Mouse (Mus musculus) MEL (cell line): ENCODE measurements around the gene H2-Ob. TPM values are rescaled to one million over a fixed set of nuclear protein-coding genes. Genes with fewer than 3 reads are reported as not detected.

Experiments
- DNase-seq: peaks from one replicate; pipeline ENCODE4 v3.0.0; 2011; ENCODE audit warnings: low read depth, low spot score
- H3K27ac ChIP-seq: 2 replicates; pipeline ENCODE4 v1.5.1; 2012; ENCODE audit warnings: low read depth, mild to moderate bottlenecking, control low read depth, low read length, moderate library complexity; ENCODE audit not compliant: control insufficient read depth
- H3K27me3 ChIP-seq, 2 experiments: fragments of 150-350 bp in 1 of 2; sonication (generic) in 1 of 2; 2 replicates each; pipeline ENCODE4 v1.6.1; 2012; ENCODE audit warnings: low read length in 2 of 2, mild to moderate bottlenecking in 2 of 2, improper control_type of control experiment in 1 of 2, moderate library complexity in 1 of 2; ENCODE audit not compliant: insufficient read depth in 2 of 2, control insufficient read depth in 1 of 2
- H3K36me3 ChIP-seq, 2 experiments: 2 replicates each; pipeline ENCODE4 v1.6.1; 2012 to 2014; ENCODE audit warnings: low read length in 2 of 2, improper control_type of control experiment in 1 of 2, inconsistent platforms in 1 of 2, mild to moderate bottlenecking in 1 of 2; ENCODE audit not compliant: insufficient read depth in 2 of 2, control insufficient read depth in 1 of 2
- H3K4me1 ChIP-seq, 2 experiments: fragments of 150-350 bp in 1 of 2; sonication (generic) in 1 of 2; 2 replicates each; pipeline ENCODE4 v1.6.1; 2012; ENCODE audit warnings: low read length in 2 of 2, improper control_type of control experiment in 1 of 2, mild to moderate bottlenecking in 1 of 2; ENCODE audit not compliant: insufficient read depth in 2 of 2, control insufficient read depth in 1 of 2
- H3K4me3 ChIP-seq, 2 experiments: fragments of 150-350 bp in 1 of 2; sonication (generic) in 1 of 2; 2 replicates each; pipeline ENCODE4 v1.5.1; 2012; ENCODE audit warnings: low read depth in 2 of 2, low read length in 2 of 2, mild to moderate bottlenecking in 2 of 2, moderate library complexity in 2 of 2, control low read depth in 1 of 2, improper control_type of control experiment in 1 of 2; ENCODE audit not compliant: control insufficient read depth in 1 of 2, insufficient read depth in 1 of 2
- H3K79me2 ChIP-seq: 2 replicates; pipeline ENCODE4 v1.6.1; 2012; ENCODE audit warnings: mild to moderate bottlenecking, low read length, moderate library complexity; ENCODE audit not compliant: control insufficient read depth, poor library complexity, insufficient read depth
- H3K9ac ChIP-seq: 2 replicates; pipeline ENCODE4 v1.6.1; 2012; ENCODE audit warnings: low read depth, mild to moderate bottlenecking, control low read depth, low read length, moderate library complexity; ENCODE audit not compliant: control insufficient read depth, poor library complexity, severe bottlenecking
- H3K9me3 ChIP-seq: fragments of 150-350 bp; sonication (generic); replicated peaks from 2 replicates; pipeline ENCODE4 v1.6.1; 2012; ENCODE audit warnings: mild to moderate bottlenecking, low read length, improper control_type of control experiment, moderate library complexity; ENCODE audit not compliant: insufficient read depth
- CHD2 ChIP-seq: IDR thresholded peaks from 2 replicates; pipeline ENCODE4 v1.6.1; 2011; ENCODE audit warnings: low read length, improper control_type of control experiment
- ELF1 ChIP-seq: IDR thresholded peaks from 2 replicates; pipeline ENCODE4 v1.6.1; 2014; ENCODE audit warnings: low read depth, mild to moderate bottlenecking, inconsistent platforms, low read length, improper control_type of control experiment, moderate library complexity
- EP300 ChIP-seq, 2 experiments: IDR thresholded peaks; 2 replicates each; pipeline ENCODE4 v1.6.1; 2011; ENCODE audit warnings: improper control_type of control experiment in 2 of 2, low read length in 2 of 2, low read depth in 1 of 2, mild to moderate bottlenecking in 1 of 2
- GATA1 ChIP-seq: IDR thresholded peaks from 2 replicates; pipeline ENCODE4 v1.6.1; 2011; ENCODE audit warnings: low read depth, low read length, improper control_type of control experiment
- MAFK ChIP-seq: IDR thresholded peaks from 2 replicates; pipeline ENCODE4 v1.6.1; 2011; ENCODE audit warnings: low read depth, mild to moderate bottlenecking, low read length, improper control_type of control experiment, borderline replicate concordance
- MYC ChIP-seq: IDR thresholded peaks from 2 replicates; pipeline ENCODE4 v1.6.1; 2011; ENCODE audit warnings: low read depth, mild to moderate bottlenecking, low read length, improper control_type of control experiment, moderate library complexity
- POLR2A ChIP-seq, 2 experiments: IDR thresholded peaks; 2 replicates each; pipeline ENCODE4 v1.6.1; 2011 to 2012; ENCODE audit warnings: low read length in 2 of 2, mild to moderate bottlenecking in 2 of 2, control low read depth in 1 of 2, improper control_type of control experiment in 1 of 2, low read depth in 1 of 2, moderate library complexity in 1 of 2; ENCODE audit not compliant: control insufficient read depth in 1 of 2, insufficient read depth in 1 of 2, poor library complexity in 1 of 2
- POLR2AphosphoS2 ChIP-seq: IDR thresholded peaks from 2 replicates; pipeline ENCODE4 v1.6.1; 2011; ENCODE audit warnings: low read length, improper control_type of control experiment
- RCOR1 ChIP-seq: IDR thresholded peaks from 2 replicates; pipeline ENCODE4 v1.6.1; 2012; ENCODE audit warnings: low read depth, mild to moderate bottlenecking, inconsistent platforms, low read length, improper control_type of control experiment
- TAL1 ChIP-seq: IDR thresholded peaks from 2 replicates; pipeline ENCODE4 v1.6.1; 2012; ENCODE audit warnings: mild to moderate bottlenecking, inconsistent platforms, low read length, moderate library complexity, mixed read lengths
- TBP ChIP-seq: IDR thresholded peaks from 2 replicates; pipeline ENCODE4 v1.8.0; 2011; ENCODE audit warnings: low read depth, low read length, improper control_type of control experiment
- TCF12 ChIP-seq: IDR thresholded peaks from 2 replicates; pipeline ENCODE4 v1.6.1; 2014; ENCODE audit warnings: low read depth, mild to moderate bottlenecking, inconsistent platforms, low read length, improper control_type of control experiment, moderate library complexity
- ZC3H11A ChIP-seq: IDR thresholded peaks from 2 replicates; pipeline ENCODE4 v1.6.1; 2012; ENCODE audit warnings: low read depth, mild to moderate bottlenecking, inconsistent platforms, low read length, improper control_type of control experiment
- ZKSCAN1 ChIP-seq: IDR thresholded peaks from 2 replicates; pipeline ENCODE4 v1.6.1; 2012; ENCODE audit warnings: low read depth, mild to moderate bottlenecking, inconsistent platforms, low read length, improper control_type of control experiment, moderate library complexity
- polyA plus RNA-seq, 2 experiments: library from polyadenylated mRNA; stranded (reverse) in 1 of 2; unstranded in 1 of 2; fragments of >175 nt in 1 of 2; fragments of >200 nt in 1 of 2; gene quantifications; 2 replicates each; pipeline versions ENCODE4 v1.2.1 to v1.2.4; 2012; ENCODE audit warnings: low replicate concordance in 2 of 2, low read depth in 1 of 2; ENCODE audit not compliant: insufficient read length in 2 of 2, insufficient read depth in 1 of 2, missing spikeins in 1 of 2
- total RNA-seq: library from RNA; depleted of rRNA; stranded (reverse); fragments of 300-350 nt; gene quantifications from 2 replicates; pipeline ENCODE4 v1.2.3, GENCODE M21; 2012

H2-Ob gene
- total and polyA plus RNA-seq, 3 experiments = 0.81 to 2.0 TPM; not detected in 1

GRCm38 (mm10) chr17:34256501-34256900 is 17.8 kb downstream of the H2-Ob start:
- peaks cover 8% of the 10 kb centered on the region in 2 experiments for H3K27me3 ChIP-seq
- H3K9me3 ChIP-seq = no peaks in the 10 kb centered on the region
- H3K4me1 ChIP-seq = 0 out of 4 replicates have a peak, but pooled peaks cover 0 to 2% of the 10 kb centered on the region in 2 experiments
- TF ChIP-seq ZKSCAN1 (no peak), ZC3H11A (no peak), MAFK (no peak), GATA1 (no peak)
- no peak overlapping the region for H3K4me3 ChIP-seq
- no peaks in the 10 kb centered on the region for H3K36me3 ChIP-seq
- no peak for DNase-seq
- no peaks in the 10 kb centered on the region for H3K79me2 ChIP-seq
- no peak overlapping the region for H3K27ac ChIP-seq
- no peak overlapping the region for H3K9ac ChIP-seq

- Histone ChIP-seq H3K27me3 (peaks cover 5 to 8% of the 10 kb centered on the region in 2 experiments), H3K79me2 (no peaks in the 10 kb centered on the region), H3K4me1 (0 out of 4 replicates have a peak, but pooled peaks cover 0 to 2% of the 10 kb centered on the region in 2 experiments), H3K27ac (no peak within 1 kb of the TSS), H3K4me3 (no peak within 1 kb of the TSS), H3K9ac (no peak within 1 kb of the TSS), H3K36me3 (no peaks in the 10 kb centered on the region), H3K9me3 (no peaks in the 10 kb centered on the region)
- TF ChIP-seq TBP = no peak
- TF ChIP-seq ZKSCAN1 = 0 out of 2 replicates have a peak, but pooled peaks have one; percentile 32
- peak; percentile 96 for TF ChIP-seq CHD2
- peak; percentile 83 for DNase-seq
Measured at GRCm38 (mm10) chr17:34257594-34258375, 19.1 kb downstream of the H2-Ob start, which contains the start of gene H2-Ab1. Gene H2-Ab1 (plus strand): TSS chr17:34257689.

GRCm38 (mm10) chr17:34260551-34260950 is 21.8 kb downstream of the H2-Ob start:
- Histone ChIP-seq H3K9me3 (no peaks in the 10 kb centered on the region), H3K4me3 (no peak overlapping the region), H3K79me2 (no peaks in the 10 kb centered on the region), H3K27me3 (peaks cover 0 to 3% of the 10 kb centered on the region in 2 experiments; a peak in 1 of 4 replicates), H3K27ac (no peak overlapping the region), H3K4me1 (0 out of 4 replicates have a peak, but pooled peaks cover 0 to 2% of the 10 kb centered on the region in 2 experiments), H3K36me3 (no peaks in the 10 kb centered on the region), H3K9ac (no peak overlapping the region)
- DNase-seq = peak; percentile 53
- no peak for TF ChIP-seq MYC
- TF ChIP-seq ELF1 = no peak
- no peak for TF ChIP-seq TCF12
- TF ChIP-seq EP300 (IDR thresholded peaks at IDR 0.05; ENCODE audit: low read depth in 1 of 2, low read length in 2 of 2) = no peak
- no peak for TF ChIP-seq POLR2A (IDR thresholded peaks at IDR 0.05; ENCODE audit: control insufficient read depth in 1 of 2, insufficient read depth in 1 of 2, low read depth in 1 of 2, low read length in 2 of 2, poor library complexity in 1 of 2)
- TF ChIP-seq TAL1 = no peak
- no peak for TF ChIP-seq RCOR1
- TF ChIP-seq POLR2AphosphoS2 = no peak
